Mouse (Mus musculus) lung, postnatal 4 days (tissue): Measurements from ENCODE around the gene Mxra8.

Experiments used
- DNase-seq, 2 experiments: peaks; one replicate each; pipeline ENCODE4 v3.0.0; 2021

The Mxra8 gene

GRCm38 (mm10) chr4:155839483-155839910, at the start of gene Mxra8:
Gene Mxra8, plus strand, starts transcription at chr4:155839680.
- DNase-seq, result peak; percentile 90 to 97

- no peak for DNase-seq
These were observed 49.4 kb upstream of the Mxra8 start, which contains the start of gene Ankrd65 for GRCm38 (mm10) chr4:155790021-155790489. Gene Ankrd65, plus strand, starts transcription at chr4:155790439.

GRCm38 (mm10) chr4:155790650-155791161, 48.8 kb upstream of the Mxra8 start:
- DNase-seq, result no peak

GRCm38 (mm10) chr4:155791240-155791933, 48.1 kb upstream of the Mxra8 start:
- DNase-seq, result no peak

- DNase-seq, result no peak
These were observed 45.8 kb upstream of the Mxra8 start for GRCm38 (mm10) chr4:155793730-155794129.

GRCm38 (mm10) chr4:155802075-155802474, 37.4 kb upstream of the Mxra8 start:
- DNase-seq, result no peak

GRCm38 (mm10) chr4:155802741-155803339, 36.6 kb upstream of the Mxra8 start, which contains the start of gene Mrpl20:
Gene Mrpl20, plus strand, starts transcription at chr4:155802878.
- no peak for DNase-seq

- DNase-seq, result peak; percentile 97 to 98
These were observed 36.0 kb upstream of the Mxra8 start for GRCm38 (mm10) chr4:155803340-155804041.

GRCm38 (mm10) chr4:155807841-155808240, 31.6 kb upstream of the Mxra8 start:
- DNase-seq, result no peak

GRCm38 (mm10) chr4:155811929-155812664, 27.4 kb upstream of the Mxra8 start, which contains the start of gene Ccnl2:
Gene Ccnl2, plus strand, starts transcription at chr4:155812489.
- peak; percentile 94 to 97 for DNase-seq

GRCm38 (mm10) chr4:155812665-155813181, 26.8 kb upstream of the Mxra8 start:
- peak; percentile 50 to 57 for DNase-seq

GRCm38 (mm10) chr4:155817533-155817932, 21.9 kb upstream of the Mxra8 start:
- no peak for DNase-seq

- DNase-seq, result peak in 1 of 2 experiments; percentile 45
These were observed 18.5 kb upstream of the Mxra8 start for GRCm38 (mm10) chr4:155821025-155821424.

GRCm38 (mm10) chr4:155823443-155823842, 16.0 kb upstream of the Mxra8 start:
- DNase-seq, result no peak

GRCm38 (mm10) chr4:155829866-155830265, 9.6 kb upstream of the Mxra8 start:
- no peak for DNase-seq

- no peak for DNase-seq
These were observed 8.9 kb upstream of the Mxra8 start for GRCm38 (mm10) chr4:155830596-155830995.

GRCm38 (mm10) chr4:155831205-155831766, 8.2 kb upstream of the Mxra8 start, which contains the start of gene Aurkaip1:
Gene Aurkaip1, plus strand, starts transcription at chr4:155831272.
- DNase-seq, result peak; percentile 97 to 98

- DNase-seq, result no peak
These were observed 7.6 kb upstream of the Mxra8 start for GRCm38 (mm10) chr4:155831831-155832230.

GRCm38 (mm10) chr4:155832321-155832720, 7.2 kb upstream of the Mxra8 start:
- no peak for DNase-seq

GRCm38 (mm10) chr4:155833234-155833633, 6.2 kb upstream of the Mxra8 start:
- no peak for DNase-seq

- peak; percentile 88 for DNase-seq
These were observed 5.6 kb upstream of the Mxra8 start for GRCm38 (mm10) chr4:155833836-155834235.
